Comparison of ENCODE assay signal across 22 mouse cellular contexts in the genomic region with DNA sequence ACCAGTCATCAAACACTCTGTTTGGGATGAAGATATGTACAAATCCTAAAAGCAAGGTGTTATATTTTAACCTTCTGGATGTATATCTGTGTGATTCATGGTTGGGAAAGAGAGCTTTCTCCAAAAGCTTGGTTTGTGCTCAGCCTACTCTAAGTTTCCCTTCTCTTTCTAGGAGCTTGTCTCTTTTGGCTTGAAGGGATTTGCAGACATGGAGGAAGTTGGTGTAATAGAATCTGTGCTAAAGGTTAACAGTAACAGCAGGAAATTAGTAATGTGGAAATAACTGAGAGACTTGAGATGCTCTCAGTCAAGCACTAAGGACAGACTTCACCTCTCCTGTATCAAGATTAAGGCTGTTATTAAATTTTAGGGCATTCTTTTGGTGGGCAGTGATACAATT.
"Had no signal": no experiment of that assay in that cellular context is flagged by ENCODE, and none has a peak within 500 bp of the region (broad histone marks: within the 10 kb centered on the region; RNA-seq: fewer than 3 reads in every experiment).

No protein-coding gene starts in this region.

- H3K4me3 ChIP-seq: limb, embryonic 10.5 days; limb, embryonic 13.5 days; lung, embryonic 15.5 days; megakaryocyte, embryonic 14.5 days; midbrain, embryonic 10.5 days; midbrain, embryonic 13.5 days had no signal

- H3K27ac ChIP-seq: limb, embryonic 10.5 days; limb, embryonic 13.5 days; liver, embryonic 14.5 days; lung, embryonic 15.5 days; midbrain, embryonic 10.5 days; midbrain, embryonic 13.5 days; stomach, postnatal 0 days had no signal

- H3K9ac ChIP-seq: limb, embryonic 13.5 days; liver, embryonic 14.5 days; liver, postnatal 0 days; lung, embryonic 15.5 days; midbrain, embryonic 13.5 days had no signal

- H3K9me3 ChIP-seq: limb, embryonic 10.5 days; limb, embryonic 13.5 days; lung, embryonic 15.5 days; megakaryocyte, embryonic 14.5 days; midbrain, embryonic 10.5 days; midbrain, embryonic 13.5 days had no signal

- H3K36me3 ChIP-seq: limb, embryonic 10.5 days; limb, embryonic 13.5 days; lung, embryonic 15.5 days; midbrain, embryonic 10.5 days; midbrain, embryonic 13.5 days had no signal

- H3K4me2 ChIP-seq: limb, embryonic 13.5 days; lung, embryonic 15.5 days; midbrain, embryonic 13.5 days had no signal

- H3K27me3 ChIP-seq: limb, embryonic 13.5 days; lung, embryonic 15.5 days; megakaryocyte, embryonic 14.5 days; midbrain, embryonic 13.5 days had no signal

- DNase-seq: kidney, adult 2 months; kidney, postnatal 10 days; kidney, postnatal 4 days; liver; liver, postnatal 0 days; lung, postnatal 14 days; lung, postnatal 4 days; right cerebral cortex, adult 18-20 months; right cerebral cortex, postnatal 14 days; right cerebral cortex, postnatal 4 days; thymus, adult 2 months; thymus, postnatal 14 days had no signal

- H3K4me1 ChIP-seq: limb, embryonic 10.5 days; lung, embryonic 15.5 days; megakaryocyte, embryonic 14.5 days had no signal

- ATAC-seq: intestine, postnatal 0 days; liver, postnatal 0 days; midbrain, embryonic 13.5 days; midbrain, embryonic 16.5 days had no signal
